Mouse (Mus musculus) myocyte (in vitro differentiated cells): ENCODE data around the gene Irf7. TPM values are rescaled to one million over a fixed set of nuclear protein-coding genes. Genes with fewer than 3 reads are reported as not detected.

Experiments
- H3K27me3 ChIP-seq: one replicate; pipeline ENCODE4 v1.6.1; 2011; ENCODE audit not compliant: control insufficient read depth, insufficient read depth, insufficient read length
- H3K36me3 ChIP-seq: one replicate; pipeline ENCODE4 v1.6.1; 2011; ENCODE audit not compliant: control insufficient read depth, insufficient read depth
- H3K4me2 ChIP-seq: one replicate; pipeline ENCODE4 v1.6.1; 2011; ENCODE audit warnings: low read depth, control low read depth
- H3K4me3 ChIP-seq: one replicate; pipeline ENCODE4 v1.5.1; 2011; ENCODE audit warnings: mild to moderate bottlenecking, control low read depth, moderate library complexity
- H3K79me2 ChIP-seq: one replicate; pipeline ENCODE4 v1.6.1; 2011; ENCODE audit not compliant: control insufficient read depth, insufficient read depth
- H3ac ChIP-seq: one replicate; pipeline ENCODE4 v1.6.1; 2011; ENCODE audit not compliant: control insufficient read depth, insufficient read length
- CEBPB ChIP-seq: IDR thresholded peaks from 2 replicates; pipeline ENCODE4 v1.6.1; 2011; ENCODE audit warnings: mild to moderate bottlenecking, moderate library complexity; ENCODE audit not compliant: poor library complexity, insufficient read depth, severe bottlenecking
- E2F4 ChIP-seq: IDR thresholded peaks from one replicate; pipeline ENCODE4 v1.6.1; 2011; ENCODE audit warnings: mild to moderate bottlenecking, control low read depth, moderate library complexity; ENCODE audit not compliant: insufficient read depth
- MAX ChIP-seq: IDR thresholded peaks from one replicate; pipeline ENCODE4 v1.6.1; 2011; ENCODE audit warnings: low read depth, mild to moderate bottlenecking, control low read depth
- MYOD1 ChIP-seq, 3 experiments: IDR thresholded peaks; one replicate each; pipeline ENCODE4 v1.6.1; 2011; ENCODE audit warnings: control low read depth in 2 of 3, low read depth in 2 of 3, mild to moderate bottlenecking in 2 of 3, moderate library complexity in 1 of 3; ENCODE audit not compliant: insufficient read length in 2 of 3, control insufficient read depth in 1 of 3
- MYOG ChIP-seq, 3 experiments: IDR thresholded peaks; one replicate each; pipeline ENCODE4 v1.6.1; 2011; ENCODE audit warnings: control low read depth in 2 of 3, low read depth in 2 of 3, mild to moderate bottlenecking in 2 of 3; ENCODE audit not compliant: insufficient read length in 2 of 3, control insufficient read depth in 1 of 3, insufficient read depth in 1 of 3
- POLR2A ChIP-seq: IDR thresholded peaks from one replicate; pipeline ENCODE4 v1.6.1; 2011; ENCODE audit warnings: low read depth, mild to moderate bottlenecking, control low read depth, moderate library complexity; ENCODE audit not compliant: insufficient read length
- POLR2AphosphoS2 ChIP-seq: IDR thresholded peaks from one replicate; pipeline ENCODE4 v1.6.1; 2011; ENCODE audit warnings: low read depth, control low read depth; ENCODE audit not compliant: insufficient read length
- REST ChIP-seq: IDR thresholded peaks from one replicate; pipeline ENCODE4 v1.6.1; 2011; ENCODE audit warnings: mild to moderate bottlenecking, control low read depth, moderate library complexity; ENCODE audit not compliant: insufficient read depth, insufficient read length
- SRF ChIP-seq: IDR thresholded peaks from one replicate; pipeline ENCODE4 v1.6.1; 2011; ENCODE audit warnings: low read depth; ENCODE audit not compliant: control insufficient read depth, insufficient read length
- TCF12 ChIP-seq: IDR thresholded peaks from one replicate; pipeline ENCODE4 v1.6.1; 2011; ENCODE audit warnings: mild to moderate bottlenecking, control low read depth; ENCODE audit not compliant: poor library complexity, insufficient read depth, severe bottlenecking
- TCF3 ChIP-seq: IDR thresholded peaks from one replicate; pipeline ENCODE4 v1.6.1; 2011; ENCODE audit warnings: low read depth, control low read depth; ENCODE audit not compliant: insufficient read length
- USF1 ChIP-seq: IDR thresholded peaks from one replicate; pipeline ENCODE4 v1.6.1; 2011; ENCODE audit warnings: low read depth, mild to moderate bottlenecking, control low read depth, moderate library complexity
- polyA plus RNA-seq: library from polyadenylated mRNA; unstranded; fragments of >200 nt; fragmentation: generic; extraction: Trizol; gene quantifications from one replicate; pipeline ENCODE4 v1.2.1, GENCODE M21; 2012; ENCODE audit warnings: missing spikeins

Irf7 gene
- polyA plus RNA-seq, 1 experiment, result 0.97 TPM

- Histone ChIP-seq H3K4me2 (no peak overlapping the region), H3K79me2 (peaks cover 29% of the 10 kb centered on the region), H3K27me3 (no peaks in the 10 kb centered on the region), H3K36me3 (no peaks in the 10 kb centered on the region), H3ac (no peak overlapping the region), H3K4me3 (no peak overlapping the region)
- TF ChIP-seq SRF (no peak), E2F4 (no peak), POLR2A (no peak), MYOG (IDR thresholded peaks at IDR 0.05; ENCODE audit: control insufficient read depth in 1 of 3, insufficient read depth in 1 of 3, insufficient read length in 2 of 3, low read depth in 2 of 3) (no peak)
Observed at GRCm38 (mm10) chr7:141226535-141226934, 39.7 kb downstream of the Irf7 start.

GRCm38 (mm10) chr7:141222696-141223215, 43.5 kb downstream of the Irf7 start:
- no peaks in the 10 kb centered on the region for H3K36me3 ChIP-seq
- TF ChIP-seq MYOD1 (IDR thresholded peaks at IDR 0.05; ENCODE audit: control insufficient read depth in 1 of 3, insufficient read length in 2 of 3, low read depth in 2 of 3) (no peak), CEBPB (no peak), USF1 (no peak), POLR2A (no peak), TCF3 (no peak), POLR2AphosphoS2 (no peak), MYOG (IDR thresholded peaks at IDR 0.05; ENCODE audit: control insufficient read depth in 1 of 3, insufficient read depth in 1 of 3, insufficient read length in 2 of 3, low read depth in 2 of 3) (no peak), REST (no peak), TCF12 (no peak), MAX (no peak), SRF (no peak), E2F4 (no peak)
- peaks cover 12% of the 10 kb centered on the region for H3K79me2 ChIP-seq

GRCm38 (mm10) chr7:141222126-141222467, 44.2 kb downstream of the Irf7 start:
- Histone ChIP-seq H3K27me3 (no peaks in the 10 kb centered on the region), H3ac (no peak overlapping the region), H3K4me3 (peak overlapping the region; percentile 53), H3K79me2 (peaks cover 18% of the 10 kb centered on the region), H3K36me3 (no peaks in the 10 kb centered on the region), H3K4me2 (peak overlapping the region; percentile 83)
- TF ChIP-seq MYOD1 (IDR thresholded peaks at IDR 0.05; ENCODE audit: control insufficient read depth in 1 of 3, insufficient read length in 2 of 3, low read depth in 2 of 3), result no peak
- TF ChIP-seq POLR2AphosphoS2, result peak; percentile 65
- no peak for TF ChIP-seq USF1
- TF ChIP-seq E2F4, result no peak
- no peak for TF ChIP-seq MYOG (IDR thresholded peaks at IDR 0.05; ENCODE audit: control insufficient read depth in 1 of 3, insufficient read depth in 1 of 3, insufficient read length in 2 of 3, low read depth in 2 of 3)
- TF ChIP-seq TCF3, result no peak
- TF ChIP-seq MAX, result no peak
- TF ChIP-seq SRF, result no peak
- TF ChIP-seq CEBPB, result no peak
- TF ChIP-seq POLR2A, result peak; percentile 62
- no peak for TF ChIP-seq REST
- no peak for TF ChIP-seq TCF12

More at GRCm38 (mm10) chr7:141222696-141223215, 43.5 kb downstream of the Irf7 start:
- H3K4me2 ChIP-seq, result peak overlapping the region; percentile 83
- peak overlapping the region; percentile 53 for H3K4me3 ChIP-seq
- H3ac ChIP-seq, result no peak overlapping the region
- H3K27me3 ChIP-seq, result no peaks in the 10 kb centered on the region

GRCm38 (mm10) chr7:141221249-141222125, 44.8 kb downstream of the Irf7 start:
- no peak for TF ChIP-seq TCF12
- no peak for TF ChIP-seq MAX
- TF ChIP-seq CEBPB, result no peak
- no peak for TF ChIP-seq USF1
- TF ChIP-seq POLR2A, result peak; percentile 41
- peak; percentile 52 for TF ChIP-seq SRF
- no peak for TF ChIP-seq REST
- TF ChIP-seq MYOD1 (IDR thresholded peaks at IDR 0.05; ENCODE audit: control insufficient read depth in 1 of 3, insufficient read length in 2 of 3, low read depth in 2 of 3), result peak in 2 of 3 experiments; percentile 33 to 59
- no peak for TF ChIP-seq E2F4
- TF ChIP-seq MYOG (IDR thresholded peaks at IDR 0.05; ENCODE audit: control insufficient read depth in 1 of 3, insufficient read depth in 1 of 3, insufficient read length in 2 of 3, low read depth in 2 of 3), result peak in 1 of 3 experiments; percentile 56
- TF ChIP-seq TCF3, result no peak
- peak; percentile 55 for TF ChIP-seq POLR2AphosphoS2

More at GRCm38 (mm10) chr7:141221249-141222125, 44.8 kb downstream of the Irf7 start:
- H3K27me3 ChIP-seq, result no peaks in the 10 kb centered on the region
- no peaks in the 10 kb centered on the region for H3K36me3 ChIP-seq
- H3K4me3 ChIP-seq, result peak overlapping the region; percentile 53
- peak overlapping the region; percentile 16 for H3ac ChIP-seq
- H3K79me2 ChIP-seq, result peaks cover 18% of the 10 kb centered on the region
- H3K4me2 ChIP-seq, result peak overlapping the region; percentile 85
